Mouse (Mus musculus) spleen, postnatal 14 days (tissue): ENCODE results near the gene Smim23.

ENCODE experiments used
- DNase-seq, 2 experiments: peaks; one replicate each; pipeline ENCODE4 v3.0.0; 2021 to 2022; ENCODE audit warnings: low spot score in 2 of 2

Smim23 gene

DNA sequence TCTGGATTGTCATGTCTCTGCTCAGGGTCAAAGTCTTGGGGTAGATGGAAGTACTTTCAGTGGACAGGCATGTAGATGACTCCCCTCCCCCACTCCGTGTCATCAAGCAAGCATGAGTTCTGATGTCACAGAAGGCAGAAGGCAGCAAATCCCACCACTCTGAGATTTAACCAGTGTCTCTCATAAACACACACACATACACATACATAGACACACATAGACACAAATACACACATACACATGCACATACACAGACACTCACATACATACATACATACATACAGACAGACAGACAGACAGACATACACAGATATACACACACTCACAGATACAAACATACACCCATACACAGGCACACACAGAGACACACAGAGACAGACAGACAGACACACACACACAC is at the start of gene Smim23:
Gene Smim23 (minus strand): TSS at position 101 of the 400 bp plus-strand sequence.
- DNase-seq: no peak

GRCm38 (mm10) chr11:32868619-32869383 is 44.4 kb upstream of the Smim23 start:
- no peak for DNase-seq

DNA sequence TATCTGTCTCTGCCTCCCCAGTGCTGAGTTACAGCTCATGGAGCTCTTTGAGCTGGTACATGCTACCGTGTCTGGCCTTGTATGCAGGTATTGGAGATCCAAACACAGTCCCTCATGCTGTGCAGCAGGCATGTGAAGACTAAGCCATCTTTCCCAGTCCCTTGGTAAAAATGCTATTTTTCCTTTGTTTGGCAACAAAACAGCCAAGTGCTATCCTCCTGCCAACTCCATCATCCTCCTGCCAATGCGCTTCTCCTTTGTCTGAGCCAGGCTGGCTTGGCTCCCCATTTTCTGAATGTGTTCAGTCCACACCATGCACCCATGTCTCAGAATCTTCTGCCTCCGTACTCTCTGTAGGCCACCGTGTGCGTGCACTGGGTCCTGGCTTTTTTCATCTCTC is 40.2 kb upstream of the Smim23 start:
- DNase-seq: no peak

DNA sequence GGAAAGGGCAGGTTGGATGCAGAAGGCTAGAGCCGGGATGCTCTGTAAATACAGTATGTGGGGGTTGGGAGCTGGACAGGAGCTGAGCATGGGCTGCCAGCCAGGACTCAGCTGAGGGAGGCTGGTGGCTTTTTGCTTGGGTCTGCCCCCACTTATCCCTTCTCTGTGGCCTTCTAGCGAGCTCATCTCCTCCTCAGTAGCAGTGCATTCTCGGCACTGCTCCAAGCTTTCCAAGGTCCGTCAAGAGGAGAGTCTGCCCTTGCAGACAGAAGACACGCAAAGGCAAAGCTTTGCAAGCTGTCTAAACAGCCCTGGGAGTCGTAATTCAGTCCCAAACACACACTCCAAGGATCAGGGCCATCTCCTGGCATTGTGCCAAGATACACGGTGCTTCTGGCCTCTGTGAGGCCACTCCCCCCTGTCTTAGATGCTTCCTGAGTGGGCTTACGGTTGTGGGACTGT is 33.0 kb upstream of the Smim23 start:
- DNase-seq: no peak

GRCm38 (mm10) chr11:32846682-32847222 is 22.3 kb upstream of the Smim23 start:
- DNase-seq: no peak

DNA sequence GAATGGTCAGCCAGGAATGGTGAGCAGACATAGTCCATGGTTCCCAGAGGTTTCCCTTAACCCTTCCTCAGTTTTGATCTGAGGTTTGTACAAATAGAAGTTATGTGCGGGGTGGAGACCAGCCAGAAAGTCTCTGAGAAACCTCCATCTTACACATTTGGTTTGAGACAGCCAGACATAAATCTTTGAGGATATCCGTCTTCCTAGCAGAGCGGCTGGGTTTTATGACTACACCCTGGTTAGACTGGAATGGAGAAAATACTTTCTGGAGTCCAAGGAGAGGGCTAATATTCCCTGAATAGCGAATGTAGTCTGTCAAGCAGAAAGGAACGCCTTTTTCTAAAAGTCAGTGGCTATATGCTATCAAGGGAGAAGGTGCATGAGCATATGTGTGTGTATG is 16.8 kb upstream of the Smim23 start:
- DNase-seq: no peak

DNA sequence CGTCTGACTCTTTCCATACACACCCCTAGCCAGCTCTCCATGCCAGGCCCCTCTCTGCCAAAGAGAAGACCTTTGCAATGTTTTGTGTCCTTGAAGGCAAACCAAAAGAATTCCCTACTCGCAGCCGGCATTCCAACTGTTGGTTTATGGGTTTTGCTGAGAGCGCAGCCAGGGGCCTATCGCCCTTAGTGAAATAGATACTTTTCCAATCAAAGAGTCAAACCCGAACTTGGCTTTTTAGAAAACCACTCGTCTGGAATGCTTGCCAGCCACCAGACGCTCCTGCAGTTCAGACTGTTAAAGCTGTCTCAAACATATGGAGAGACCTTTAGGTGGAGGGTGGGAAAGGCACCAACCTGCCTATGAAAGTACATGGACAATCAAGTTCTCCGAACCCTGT is 15.9 kb upstream of the Smim23 start:
- no peak for DNase-seq

DNA sequence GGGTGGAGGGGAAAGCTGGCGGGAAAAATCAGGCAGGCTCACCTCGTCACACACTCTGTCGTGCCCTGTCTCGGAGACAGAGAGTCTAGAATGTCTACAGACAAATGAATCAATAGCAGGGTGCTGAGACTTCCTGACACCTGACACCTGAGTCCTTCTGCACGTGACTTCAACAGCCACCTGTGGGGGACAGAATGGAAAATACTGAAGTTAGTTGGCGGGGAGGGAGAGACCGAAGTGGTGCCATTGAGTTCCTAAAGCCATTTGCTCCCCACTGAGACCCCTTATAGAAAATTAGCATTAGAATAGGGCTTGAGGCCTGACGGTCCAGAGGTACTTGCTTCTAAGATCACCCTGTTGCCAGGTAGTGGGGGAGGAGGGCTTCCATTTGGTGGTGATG is 10.6 kb upstream of the Smim23 start:
- no peak for DNase-seq

DNA sequence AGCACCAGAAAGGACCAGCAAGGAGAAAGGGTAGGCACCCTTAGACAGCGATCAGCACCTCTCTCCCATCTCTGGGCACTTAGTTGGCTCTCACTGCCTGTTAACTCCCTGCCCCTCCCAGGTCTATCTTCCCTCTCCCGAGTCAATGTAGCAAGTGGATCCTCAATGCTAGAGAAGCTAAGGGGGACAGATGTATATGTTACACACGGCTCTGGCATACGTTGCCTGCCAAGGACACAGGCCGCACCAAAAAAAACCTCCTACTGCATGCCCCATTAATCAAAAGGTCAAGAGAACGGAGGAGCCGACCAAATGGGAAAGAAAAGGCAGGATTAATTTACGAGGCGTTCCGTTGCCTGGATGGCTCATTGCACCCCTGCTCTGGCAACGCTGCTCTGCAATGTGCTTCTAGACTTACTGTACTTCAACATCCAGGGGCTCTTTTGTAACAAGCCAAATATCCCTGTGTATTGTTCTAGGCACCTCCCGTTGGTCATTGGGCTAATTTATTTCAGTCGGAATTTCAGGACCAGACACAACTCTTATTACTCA is 10.0 kb upstream of the Smim23 start:
- no peak for DNase-seq

DNA sequence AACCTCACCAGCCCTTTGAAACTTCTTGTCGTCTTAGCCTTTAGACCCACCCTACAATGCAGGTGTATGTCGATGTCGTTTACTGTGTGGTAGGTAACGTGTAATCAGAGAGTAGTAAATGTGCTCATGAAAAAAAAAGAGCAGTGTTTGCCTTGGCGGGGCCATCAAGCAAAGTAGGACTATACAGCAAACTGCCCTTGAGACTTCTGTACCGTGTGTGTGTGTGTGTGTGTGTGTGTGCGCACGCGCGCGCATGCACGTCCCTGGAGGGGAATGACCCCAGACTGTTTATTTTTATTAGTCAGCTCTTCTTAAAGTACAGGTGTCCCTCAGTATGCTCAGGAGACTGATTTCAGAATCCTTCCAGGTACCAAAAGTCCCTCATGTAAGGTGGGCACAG is 6.8 kb downstream of the Smim23 start:
- no peak for DNase-seq

- no peak for DNase-seq
Observed at GRCm38 (mm10) chr11:32814286-32814685, 10.1 kb downstream of the Smim23 start.

DNA sequence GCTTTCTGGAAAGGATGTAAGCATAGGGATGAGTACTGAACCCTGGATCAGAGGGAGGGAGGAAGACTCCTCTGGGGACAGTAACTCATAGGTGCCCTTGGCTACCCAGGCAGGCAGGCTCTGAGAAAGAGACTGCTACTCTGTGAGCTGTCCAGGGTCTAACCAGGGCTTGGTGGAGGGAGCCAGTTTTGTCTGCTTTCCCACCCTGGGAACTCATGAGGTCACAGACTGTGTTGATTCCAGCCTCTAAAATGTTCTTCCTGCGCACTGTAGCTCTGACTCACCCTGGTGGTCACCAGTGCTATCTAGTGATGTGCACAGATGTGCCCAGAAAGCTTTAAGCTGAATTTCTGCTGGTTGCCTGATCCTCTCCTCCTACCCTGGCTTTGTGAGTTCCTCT is 15.3 kb downstream of the Smim23 start:
- DNase-seq: no peak

DNA sequence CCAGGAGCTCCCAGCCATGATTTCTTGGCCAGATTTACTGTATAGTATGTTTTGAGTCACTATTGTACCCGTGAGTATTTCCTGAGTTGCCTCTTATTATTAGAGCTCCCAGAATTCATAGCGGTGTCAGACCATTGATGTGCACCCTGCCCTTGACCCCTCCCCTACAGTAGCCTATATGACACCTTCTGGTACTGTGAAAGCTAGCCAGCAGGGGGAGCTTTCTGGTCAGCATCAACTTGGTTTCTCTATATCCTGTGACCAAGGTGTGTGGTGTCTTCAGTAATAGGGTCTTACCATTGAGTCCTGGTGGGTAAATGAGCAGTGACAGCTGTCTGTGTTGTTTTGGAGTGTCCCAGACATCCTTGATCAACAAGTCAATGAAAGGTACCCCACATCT is 18.4 kb downstream of the Smim23 start:
- peak in 1 of 2 experiments; percentile 8 for DNase-seq

DNA sequence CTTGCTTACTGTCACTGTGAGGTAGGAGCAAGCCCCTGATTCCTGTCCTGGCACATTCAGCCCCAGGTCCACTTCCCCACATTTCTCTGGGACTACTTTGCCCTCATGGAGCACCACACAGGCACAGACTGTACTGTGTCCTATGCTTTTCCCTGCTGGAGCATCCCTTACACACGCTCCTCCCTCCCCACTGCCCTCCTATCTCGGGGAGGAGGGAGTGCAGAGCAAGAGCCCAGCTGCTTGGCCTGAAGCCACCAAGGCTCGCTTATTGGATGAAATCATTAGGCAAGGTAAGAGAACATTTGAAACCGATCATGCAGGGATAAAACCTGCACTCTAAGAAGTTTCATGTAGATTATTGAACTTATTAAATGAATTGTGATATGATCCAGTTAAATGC is 20.7 kb downstream of the Smim23 start:
- DNase-seq: no peak

DNA sequence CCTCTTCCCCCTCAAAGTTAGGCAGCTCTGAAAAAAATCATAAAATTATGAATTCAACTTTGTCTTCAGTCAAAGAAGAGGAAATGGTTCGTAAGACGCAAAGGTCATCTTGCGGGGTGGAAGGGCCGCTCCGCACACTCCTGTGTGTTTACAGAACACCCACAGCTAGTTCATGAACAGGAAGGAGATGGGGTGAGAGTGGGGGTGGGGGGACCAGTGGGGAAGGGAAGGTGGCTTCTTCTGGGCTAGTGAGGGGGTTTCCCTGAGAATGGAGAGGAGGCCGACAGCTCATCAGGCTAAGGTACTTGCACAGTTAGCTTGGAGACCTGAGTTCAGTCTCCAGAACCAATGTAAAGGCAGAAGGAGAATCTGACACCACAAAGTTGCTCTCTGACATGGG is 22.7 kb downstream of the Smim23 start:
- no peak for DNase-seq

GRCm38 (mm10) chr11:32800929-32801375 is 23.5 kb downstream of the Smim23 start:
- no peak for DNase-seq

DNA sequence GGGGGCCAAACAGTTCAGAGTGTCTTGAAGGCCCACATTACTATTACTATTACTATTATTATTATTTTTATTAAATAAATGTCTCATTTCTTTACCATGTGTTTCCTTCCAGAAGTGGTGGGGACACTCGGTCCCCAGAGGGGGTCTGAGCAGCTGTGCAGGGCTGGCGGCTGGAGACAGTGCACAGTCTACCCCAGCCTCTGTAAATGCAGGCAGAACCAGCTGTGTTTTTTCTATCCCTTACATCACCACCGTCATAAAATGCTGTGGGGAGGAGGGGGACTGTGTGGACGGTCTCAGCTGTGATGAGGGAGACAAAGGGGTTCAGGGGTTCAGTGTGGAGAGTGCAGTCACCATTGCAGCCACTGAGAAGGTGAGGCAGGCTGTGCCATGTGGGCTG is 26.0 kb downstream of the Smim23 start:
- no peak for DNase-seq

DNA sequence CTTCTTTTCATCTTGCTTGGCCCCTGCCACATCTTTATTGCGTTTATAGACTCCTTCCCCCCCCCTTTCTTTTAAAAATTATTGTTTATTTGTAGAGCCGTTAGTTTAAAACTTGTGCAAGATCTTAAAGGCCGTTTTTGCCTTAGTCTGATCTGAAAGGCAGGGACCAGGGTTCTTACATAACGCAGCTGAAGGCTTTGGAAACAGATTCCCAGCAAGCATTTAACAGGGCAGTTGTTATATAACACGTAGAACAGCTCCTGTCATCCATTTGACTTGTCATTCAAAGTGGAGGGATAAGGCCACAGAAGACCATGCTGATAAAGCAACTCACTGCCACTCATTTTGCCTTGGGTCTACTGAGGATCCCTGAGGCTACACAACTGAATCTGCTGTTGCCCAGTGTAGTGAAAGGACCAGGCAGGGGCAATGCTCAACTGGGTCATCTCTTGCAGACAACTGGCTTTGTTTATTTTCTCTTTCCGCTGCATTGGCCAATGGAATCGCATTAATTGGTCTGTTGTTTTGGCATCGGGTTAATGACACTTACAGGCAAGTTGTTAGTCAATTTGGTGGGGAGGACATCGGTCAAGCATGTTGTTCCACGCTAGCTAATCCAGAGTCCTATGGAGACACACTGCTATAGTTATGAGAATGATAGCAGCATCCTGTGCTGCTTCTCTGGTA is 29.5 kb downstream of the Smim23 start:
- no peak for DNase-seq

GRCm38 (mm10) chr11:32786201-32786600 is 38.2 kb downstream of the Smim23 start:
- no peak for DNase-seq

DNA sequence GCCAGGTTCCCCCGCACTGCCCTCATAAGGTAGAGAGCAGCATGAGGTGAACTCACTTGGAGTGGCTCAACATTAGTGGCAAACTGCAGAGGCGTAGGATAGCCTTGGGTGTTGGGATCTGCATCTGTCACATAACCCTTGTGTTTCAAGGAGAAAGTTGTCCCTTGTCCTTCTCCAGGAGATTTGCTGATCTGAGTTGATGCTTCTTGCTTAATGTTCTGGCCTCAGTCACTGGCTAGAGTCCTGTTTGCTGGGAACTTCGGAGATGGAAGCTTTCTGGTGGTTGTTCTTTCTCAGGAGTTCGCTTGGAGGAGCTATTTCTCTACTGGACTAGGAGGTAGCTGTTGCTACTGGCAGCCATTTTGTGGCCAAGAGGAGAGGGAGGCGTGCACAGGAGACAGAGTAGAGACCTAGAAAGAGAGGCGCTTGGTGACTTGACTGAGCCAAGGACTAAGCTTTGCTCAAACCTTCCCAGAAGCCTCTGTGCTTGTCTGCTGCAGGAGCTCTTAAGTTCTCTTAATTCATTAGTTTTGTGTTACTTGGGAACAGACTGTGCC is 38.7 kb downstream of the Smim23 start:
- DNase-seq: no peak

GRCm38 (mm10) chr11:32782724-32783123 is 41.7 kb downstream of the Smim23 start:
- no peak for DNase-seq

- DNase-seq: no peak
Observed at GRCm38 (mm10) chr11:32781633-32782404, 42.6 kb downstream of the Smim23 start.
